Mouse (Mus musculus) olfactory bulb, adult 2 months (tissue): ENCODE results near the gene Lrmda.

Experiments
- CTCF ChIP-seq: fragments of 200-500 bp; IDR thresholded peaks from 2 replicates; pipeline ENCODE4 v1.5.1; 2012; ENCODE audit warnings: low read depth, mild to moderate bottlenecking, low read length, moderate library complexity; ENCODE audit not compliant: insufficient read depth
- POLR2A ChIP-seq: fragments of 200-500 bp; IDR thresholded peaks from 2 replicates; pipeline ENCODE4 v1.6.1; 2012; ENCODE audit warnings: mild to moderate bottlenecking, low read depth, low read length, moderate library complexity; ENCODE audit not compliant: insufficient read depth

GRCm38 (mm10) chr14:22745882-22746480 is 726.5 kb downstream of the Lrmda start:
- TF ChIP-seq CTCF: no peak
- TF ChIP-seq POLR2A: no peak
